Mouse (Mus musculus) activated CD4-positive, CD25-positive, alpha-beta regulatory T cell (primary cell): ENCODE measurements around the gene Slitrk5. TPM values are rescaled to one million over a fixed set of nuclear protein-coding genes. Genes with fewer than 3 reads are reported as not detected.

Experiments
- polyA plus RNA-seq, 2 experiments: library from polyadenylated mRNA; unstranded; fragments of 100-300 nt; shearing (Covaris generic); gene quantifications; one replicate each; pipeline ENCODE4 v1.2.1; 2017

Slitrk5 gene
- polyA plus RNA-seq = under 1 TPM in 1 of 2 experiments, not detected in 1; 0.10 TPM

DNA sequence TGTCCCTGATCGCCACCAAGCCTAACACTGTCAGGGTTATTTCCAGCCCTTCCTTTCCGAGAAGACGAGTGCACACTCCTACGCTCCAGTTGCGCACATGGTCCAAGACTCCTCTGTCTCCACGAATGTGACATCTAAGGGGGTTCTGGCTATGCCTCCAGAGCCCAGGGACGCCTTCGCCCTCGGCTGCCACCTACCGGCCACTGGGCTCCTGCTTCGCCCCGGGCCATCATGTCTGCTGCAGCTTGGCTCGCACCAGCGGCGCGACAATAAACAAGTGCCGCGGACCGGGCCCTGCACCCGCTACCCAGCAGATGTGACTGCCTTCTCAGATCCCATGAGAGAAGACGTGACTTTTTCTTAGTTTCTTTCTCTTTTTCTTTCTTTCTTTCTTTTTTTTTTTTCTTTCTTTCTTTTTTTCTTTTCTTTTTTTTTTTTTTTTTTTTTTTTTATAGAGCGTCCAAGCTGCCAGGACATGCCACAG, at the start of gene Slitrk5:
Slitrk5 (plus strand) TSS at position 434 of the 484 bp plus-strand sequence.

